Mouse (Mus musculus) ovary, postnatal 14 days (tissue): ENCODE measurements at regions not wholly inside any gene's neighbourhood (a gene's known extent, or its start where the extent isn't known, plus 50 kb on each side); places are given as distances from the start of the nearest gene placed in this dataset.

ENCODE experiments used
- DNase-seq: peaks from one replicate; pipeline ENCODE4 v3.0.0; 2022; ENCODE audit warnings: low spot score

DNA sequence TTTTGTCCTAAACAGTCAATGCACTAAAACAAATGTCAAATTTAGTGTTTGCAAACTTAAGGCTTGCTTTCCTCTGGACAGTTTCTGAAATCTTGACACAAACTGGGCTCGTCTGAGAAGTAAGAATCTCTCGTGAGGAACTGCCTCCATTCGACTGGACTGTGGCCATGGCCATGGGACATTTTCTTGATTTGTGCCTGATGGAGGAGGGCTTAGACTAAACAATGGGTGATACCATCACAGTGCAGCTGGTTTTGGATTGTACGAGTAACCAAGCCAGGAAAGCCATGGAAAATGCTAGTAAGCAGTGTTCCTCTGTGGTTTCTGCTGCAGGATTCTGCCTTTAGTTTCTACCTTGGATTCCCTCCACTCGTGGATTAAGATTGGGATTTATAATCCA is 121.0 kb upstream of the Mmadhc start:
- DNase-seq: no peak

DNA sequence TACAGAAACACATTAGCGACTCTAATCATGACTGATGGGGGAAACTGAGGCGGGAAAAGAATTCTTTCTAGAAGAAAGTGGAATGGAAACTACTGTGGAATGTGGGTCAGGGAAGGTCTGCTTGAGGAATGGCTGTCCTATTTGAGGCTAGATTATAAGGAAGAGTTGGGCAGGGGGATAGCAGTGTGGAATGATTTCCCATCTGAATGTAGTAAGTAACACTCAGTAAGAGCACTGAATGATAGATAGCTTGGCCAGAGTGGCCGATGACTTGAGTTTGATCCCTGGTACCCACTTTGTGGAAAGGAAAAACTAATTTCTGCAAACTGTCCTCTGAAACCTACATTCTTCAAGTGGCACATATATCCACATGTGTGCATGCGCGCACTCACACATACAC is 120.5 kb upstream of the Mmadhc start:
- DNase-seq: no peak

DNA sequence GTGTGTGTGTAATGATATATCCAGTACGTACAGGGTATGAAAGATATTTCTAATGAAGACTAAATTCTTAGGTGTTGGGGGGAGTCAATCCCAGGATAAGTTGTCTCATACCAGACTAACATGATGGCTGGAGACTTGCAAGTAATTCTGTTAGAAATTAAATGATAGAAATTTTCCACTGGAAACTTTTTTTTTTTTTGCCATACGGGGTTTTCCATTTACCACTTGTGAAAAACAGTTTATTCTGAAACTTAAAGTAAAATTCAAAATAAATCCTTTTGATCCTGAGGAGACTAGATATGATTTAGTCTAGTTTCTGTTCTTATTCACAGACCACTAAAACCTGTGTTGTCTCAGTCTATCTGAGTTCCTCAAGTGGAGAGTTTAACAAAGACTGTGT is 119.5 kb upstream of the Mmadhc start:
- DNase-seq: no peak

DNA sequence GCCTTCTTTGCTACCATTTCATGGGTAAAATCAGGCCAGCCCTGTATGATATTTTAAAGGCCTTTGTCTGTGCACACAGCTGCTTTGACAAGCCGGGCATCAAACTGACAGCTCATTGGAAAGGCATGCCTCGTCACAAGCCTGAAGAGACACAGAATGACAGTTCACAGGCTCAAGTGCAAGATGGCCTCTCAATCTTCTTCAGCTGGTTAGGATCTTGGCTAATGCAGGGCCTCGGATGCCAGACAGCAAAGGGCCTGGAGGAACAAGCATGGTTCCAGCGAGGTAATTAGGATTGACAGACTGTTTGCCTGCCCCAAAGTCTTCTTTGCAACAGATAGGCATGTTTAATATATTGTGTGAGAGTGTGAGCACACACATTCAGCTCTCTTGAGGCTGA is 109.3 kb upstream of the Mmadhc start:
- DNase-seq: no peak

DNA sequence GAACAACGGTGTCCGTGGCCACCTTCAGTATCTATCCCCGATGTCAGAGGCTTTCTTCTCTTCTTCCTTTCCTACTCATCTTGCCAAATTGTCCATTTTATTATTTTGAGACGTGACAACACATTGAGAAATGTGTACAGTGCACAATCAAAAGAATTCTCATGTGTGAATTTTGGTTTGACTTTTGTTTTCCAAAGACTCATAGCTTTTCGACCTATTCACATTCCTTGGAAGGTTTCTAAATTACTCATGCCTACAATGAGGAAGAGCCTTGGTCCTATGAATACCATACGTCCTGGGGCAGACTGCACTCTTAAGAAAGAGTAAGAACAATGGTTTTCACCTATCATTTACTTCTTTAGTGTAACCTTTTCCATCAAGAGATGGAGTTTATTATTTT is 106.5 kb upstream of the Mmadhc start:
- DNase-seq: no peak

DNA sequence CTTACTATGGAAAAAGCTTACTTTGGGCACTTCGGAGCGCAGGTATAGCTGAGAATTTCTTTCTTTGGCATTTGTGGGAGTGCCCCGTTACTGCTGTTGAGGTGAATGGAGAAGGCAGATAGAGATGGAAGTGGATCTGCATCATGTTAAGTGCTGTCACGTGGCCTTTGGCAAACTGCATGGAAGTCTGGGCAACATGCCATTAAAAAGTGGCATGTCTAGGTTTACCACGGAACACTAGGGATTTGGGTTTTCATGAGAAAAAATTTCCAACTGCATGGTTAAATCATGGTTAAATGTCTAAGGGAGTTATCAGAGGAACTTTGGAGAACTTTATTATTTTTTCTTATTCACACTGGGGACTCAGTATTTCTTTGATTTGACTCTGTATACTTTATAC is 102.0 kb upstream of the Mmadhc start:
- no peak for DNase-seq

DNA sequence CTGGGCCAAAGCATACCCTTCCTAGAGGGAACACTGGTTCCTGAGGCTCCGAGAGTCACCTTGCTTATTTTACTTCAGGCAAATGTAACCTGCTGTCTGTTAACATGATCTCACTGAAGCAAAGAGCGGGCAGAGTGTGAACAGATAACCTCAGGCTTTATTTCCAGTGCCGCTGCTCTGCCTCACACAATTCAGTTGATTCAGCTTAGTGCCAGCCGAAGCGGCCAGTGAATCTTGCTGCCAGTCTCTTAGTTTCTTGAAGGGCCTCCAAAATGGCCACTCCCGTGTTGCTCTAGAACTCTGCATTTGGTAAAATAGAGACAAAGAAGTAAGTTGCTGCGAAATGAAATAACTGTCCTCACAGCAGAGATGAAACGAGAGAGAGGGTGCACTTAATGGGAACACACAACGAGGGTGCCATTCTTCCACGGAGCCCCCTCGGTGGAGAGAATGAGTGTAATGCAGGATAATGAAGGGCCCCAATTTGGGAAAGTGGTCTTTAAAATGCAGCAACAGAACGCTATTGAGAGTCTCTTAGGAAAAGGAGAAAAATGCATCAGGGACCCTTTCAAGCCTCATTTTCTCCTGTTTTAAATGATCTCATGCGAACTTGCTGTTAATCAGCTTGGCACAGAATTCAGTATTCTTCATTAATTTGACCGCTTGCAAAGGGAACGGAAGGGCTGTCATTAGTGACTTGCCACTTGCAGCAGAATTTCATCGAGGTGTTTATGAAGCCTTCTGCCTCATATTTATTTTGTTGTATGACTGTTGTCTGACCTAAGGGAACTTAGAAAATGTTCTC is 81.2 kb upstream of the Mmadhc start:
- no peak for DNase-seq

DNA sequence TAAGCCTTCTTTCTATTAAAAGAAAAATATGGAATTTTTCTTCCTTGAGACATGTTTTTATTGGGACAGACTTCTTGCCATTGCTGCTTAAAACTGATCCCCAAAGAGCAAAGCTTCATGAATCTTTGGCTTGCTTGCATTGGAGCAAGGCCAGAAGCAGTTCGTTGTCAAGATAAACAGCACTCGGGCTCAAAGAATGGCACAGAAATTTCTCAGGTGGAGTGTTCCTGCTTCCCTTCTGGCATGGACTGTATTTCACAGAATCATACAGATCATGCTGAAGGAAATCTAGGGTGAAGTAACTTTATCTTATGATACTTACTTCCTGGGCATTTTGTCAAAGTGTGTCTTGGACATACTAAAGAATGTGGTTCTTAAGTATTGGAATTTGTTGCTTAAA is 77.0 kb upstream of the Mmadhc start:
- DNase-seq: no peak

DNA sequence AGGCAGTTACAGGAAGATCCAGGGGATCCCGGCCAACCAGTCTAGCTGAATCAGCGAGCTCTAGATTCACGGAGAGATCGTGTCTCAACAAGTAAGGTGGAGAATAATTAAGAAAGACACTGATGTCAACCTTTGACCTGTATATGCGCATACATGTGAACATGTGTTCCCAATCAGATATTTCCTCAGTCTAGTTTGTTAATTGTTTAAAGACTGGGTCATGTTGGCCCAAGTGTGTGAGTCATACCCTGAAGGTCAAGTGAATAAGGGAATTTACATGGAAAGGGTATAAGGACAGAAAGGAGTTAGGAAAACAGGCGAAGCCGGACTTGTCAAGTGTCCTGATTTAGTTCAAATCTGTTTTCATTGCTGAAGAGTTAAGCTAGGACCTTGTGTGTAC is 76.4 kb upstream of the Mmadhc start:
- no peak for DNase-seq

DNA sequence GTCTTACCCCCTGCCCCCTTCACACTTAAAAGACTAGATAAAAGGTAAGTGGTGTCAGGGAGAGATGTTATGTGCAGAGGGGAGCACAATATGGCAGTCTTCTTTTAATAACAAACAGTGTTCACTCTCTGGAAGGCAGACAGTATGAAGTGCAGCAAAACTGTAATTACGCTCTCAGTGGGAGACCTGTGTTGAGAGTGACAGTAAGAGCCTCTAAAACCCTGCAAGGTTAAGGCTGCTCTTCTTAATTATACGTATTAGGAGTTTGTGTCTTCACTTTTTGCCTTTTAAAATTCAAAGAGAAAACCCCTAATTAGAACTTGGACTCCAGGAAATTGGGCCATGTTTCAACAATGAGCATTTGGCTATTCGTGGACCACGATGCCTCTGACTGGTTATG is 72.2 kb upstream of the Mmadhc start:
- DNase-seq: no peak

DNA sequence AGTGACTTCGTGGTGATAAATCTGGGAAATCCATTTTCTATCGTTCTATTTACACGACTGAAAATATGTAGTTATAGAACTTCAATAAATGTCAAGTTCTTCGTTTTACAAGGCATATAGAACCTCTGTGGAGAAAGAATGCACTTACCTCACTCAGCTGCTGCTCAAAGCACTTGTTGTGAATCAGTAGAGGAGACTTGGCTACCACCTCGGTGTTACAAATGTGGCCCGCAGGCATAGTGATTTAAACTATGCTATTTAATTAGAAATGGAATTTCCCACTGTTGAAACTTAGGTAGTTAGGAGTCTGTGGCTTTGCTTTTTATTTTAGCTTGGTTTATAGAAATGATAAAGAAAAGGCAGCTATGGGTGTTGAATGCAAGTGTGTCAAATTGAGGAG is 71.8 kb upstream of the Mmadhc start:
- DNase-seq: no peak

DNA sequence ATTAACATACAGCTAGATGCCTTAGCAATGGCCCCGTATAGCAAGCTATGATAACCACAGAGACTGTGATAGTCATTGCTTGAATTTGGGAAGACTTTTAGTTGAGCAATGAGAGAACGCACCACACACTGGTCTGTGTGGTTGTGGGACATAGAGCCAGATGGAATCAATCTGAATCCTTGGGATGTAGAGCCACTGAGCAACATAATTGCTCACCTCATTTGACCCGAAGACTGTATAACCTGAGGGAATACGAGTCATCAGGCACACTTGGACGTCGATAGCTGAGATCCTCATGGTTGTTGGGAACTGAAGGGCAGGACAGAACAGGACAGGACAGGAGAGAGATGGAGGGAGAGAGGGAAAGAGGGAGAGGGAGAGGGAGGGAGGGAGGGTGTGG is 68.6 kb upstream of the Mmadhc start:
- no peak for DNase-seq

DNA sequence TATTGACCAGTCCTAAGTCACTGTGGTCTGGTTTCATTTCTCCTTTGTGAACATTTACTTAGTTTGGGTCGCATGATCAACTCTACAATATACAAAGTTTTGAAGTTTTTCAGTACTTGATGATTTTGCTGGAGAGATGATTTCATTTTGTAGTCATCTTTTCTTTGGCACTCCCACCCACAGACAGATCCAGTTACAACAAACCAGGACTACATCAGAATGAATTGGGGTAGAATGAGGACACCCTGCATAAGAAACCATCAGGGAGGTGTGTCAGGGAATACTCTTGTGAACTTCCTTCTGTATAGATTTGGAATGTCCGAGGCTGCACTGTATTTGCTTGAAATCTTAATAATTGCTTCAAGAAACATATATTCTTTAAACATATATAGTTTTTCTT is 59.5 kb upstream of the Mmadhc start:
- DNase-seq: no peak

DNA sequence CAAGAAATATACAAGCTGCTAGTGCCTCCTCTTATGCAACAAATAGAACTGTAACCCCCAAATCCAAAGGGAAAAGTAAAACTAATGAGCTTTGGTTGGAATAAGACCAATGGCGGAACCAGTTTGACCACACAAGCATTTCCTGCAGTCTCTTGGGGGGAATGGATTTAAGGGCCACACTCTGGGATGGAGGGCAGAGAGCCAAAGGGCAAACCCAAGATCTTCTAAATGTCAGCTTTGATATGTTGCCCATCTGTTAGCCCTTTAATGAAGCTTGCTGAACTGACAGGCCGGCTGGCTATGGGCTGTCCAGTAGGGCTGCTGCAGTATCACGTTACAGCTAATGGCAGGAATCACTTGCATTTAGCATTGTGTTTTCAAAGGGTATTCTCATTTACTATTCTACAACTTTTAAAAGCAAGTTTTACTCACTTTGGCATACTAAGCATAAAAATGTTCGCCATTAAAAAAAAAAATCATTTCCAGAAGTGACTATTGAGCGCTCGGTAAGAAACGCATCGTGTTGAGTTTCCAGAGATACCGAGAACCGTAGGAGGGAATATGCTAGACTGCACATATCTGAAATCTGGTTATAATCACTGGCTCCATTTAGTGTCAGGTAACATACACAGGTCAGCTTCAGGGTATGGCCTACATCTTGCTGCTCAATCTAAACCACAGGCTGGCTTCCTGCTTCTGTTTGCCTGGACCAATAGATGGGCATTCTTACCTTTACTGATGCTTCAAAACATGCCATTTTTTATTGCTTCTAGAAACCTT is 51.1 kb upstream of the Mmadhc start:
- DNase-seq: no peak
